Mouse (Mus musculus) bone marrow macrophage, adult 2 months (primary cell): Measurements from ENCODE around the gene Rps6kb2.

Experiments used
- CTCF ChIP-seq: IDR thresholded peaks from 2 replicates; pipeline ENCODE4 v1.5.1; 2012; ENCODE audit warnings: low read depth, mild to moderate bottlenecking, low read length, moderate library complexity
- POLR2A ChIP-seq: IDR thresholded peaks from 2 replicates; pipeline ENCODE4 v1.6.1; 2012; ENCODE audit warnings: mild to moderate bottlenecking, low read depth, low read length, borderline replicate concordance

DNA sequence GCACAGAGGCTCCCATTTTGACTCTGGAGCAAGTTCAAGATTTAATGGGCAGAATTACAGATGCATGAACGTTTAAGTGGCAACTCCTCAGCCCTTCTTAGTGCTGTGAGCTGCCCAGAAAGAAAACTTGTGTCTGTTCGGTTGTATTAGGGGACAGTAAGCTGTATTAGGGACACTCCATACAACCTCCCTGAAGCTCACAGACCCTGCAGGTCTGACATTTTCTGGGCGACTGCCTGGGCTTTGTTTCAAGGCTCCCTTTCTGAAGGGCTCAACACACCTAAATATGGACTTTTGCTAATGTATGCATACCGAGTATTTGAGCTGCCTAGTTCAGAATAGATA lies 361 bp upstream of the Rps6kb2 start:
- TF ChIP-seq CTCF (no peak), POLR2A (no peak)
